In the genomic region with DNA sequence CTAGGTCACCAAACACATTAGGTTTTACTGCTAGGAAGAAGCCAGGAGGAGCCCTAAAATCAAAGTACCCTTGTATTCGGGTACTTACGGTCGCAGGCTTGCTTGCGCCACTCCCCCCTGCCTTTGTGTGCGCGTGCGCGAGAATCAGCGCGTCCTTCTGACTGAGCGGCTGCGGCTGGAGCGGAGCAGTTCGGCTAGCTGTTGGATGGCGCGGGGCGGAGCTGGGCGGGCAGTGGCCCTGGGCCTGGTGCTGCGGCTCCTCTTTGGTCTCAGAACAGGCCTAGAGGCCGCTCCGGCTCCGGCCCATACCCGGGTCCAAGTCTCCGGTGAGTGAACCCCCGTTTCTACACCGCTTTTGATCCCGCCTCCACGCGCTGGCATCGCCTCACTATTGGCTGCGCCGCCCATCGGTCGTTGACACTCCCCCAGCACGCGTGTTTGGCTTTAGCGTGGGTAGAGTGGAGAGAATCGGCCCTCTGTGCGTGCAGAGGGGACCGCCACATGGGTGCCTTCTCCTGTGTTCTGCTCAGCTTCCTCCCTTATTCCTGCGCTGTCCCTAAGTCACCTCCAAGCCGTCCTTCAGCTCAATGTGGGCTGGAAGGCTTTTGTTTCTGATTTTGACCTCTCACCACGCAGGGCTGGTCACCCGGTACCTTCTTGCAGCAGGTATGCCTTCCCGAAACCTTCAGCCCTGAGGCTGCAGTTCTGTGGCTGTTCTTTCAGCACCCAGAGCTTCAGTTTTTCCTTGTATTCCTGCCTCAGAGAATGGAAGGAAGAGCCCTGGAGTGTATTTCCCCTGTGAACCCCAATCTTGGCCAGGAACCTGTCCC, we compare ENCODE assay signal across 8 mouse cellular contexts. TPM values are rescaled to one million over a fixed set of nuclear protein-coding genes. Genes with fewer than 3 reads are reported as not detected.
A peak's percentile ranks its signal among the peaks of the same experiment; 100 is the strongest.
DNase-seq lines count a peak whose midpoint lies in the region; ATAC-seq lines count a peak whose summit lies in the region.

A gene (plus strand): TSS at position 126 of the 830 bp plus-strand sequence.

- H3K27me3 ChIP-seq in intestine, embryonic 14.5 days (replicated peaks; ENCODE audit: control insufficient read depth, insufficient read depth, low read length) = no peaks in the 10 kb centered on the region

- H3K27ac ChIP-seq in intestine, embryonic 14.5 days (ENCODE audit: low read depth) = no peak within 1 kb of the TSS

- H3K36me3 ChIP-seq in intestine, embryonic 14.5 days (ENCODE audit: control insufficient read depth, insufficient read depth, low read length) = peaks cover 18% of the 10 kb centered on the region

- peak within 1 kb of the TSS; percentile 93 for H3K4me2 ChIP-seq in intestine, embryonic 14.5 days (ENCODE audit: low read length)

- H3K4me3 ChIP-seq in intestine, embryonic 14.5 days (ENCODE audit: low read depth, low read length) = peak within 1 kb of the TSS; percentile 97

- intact Hi-C loops in left cerebral cortex, postnatal 14 days (cut with DNase I) = no loop called here

- ATAC-seq in intestine, embryonic 14.5 days (replicated peaks; ENCODE audit: low FRiP score, low TSS enrichment, low read depth) = peak; percentile 91

- H3K9ac ChIP-seq in intestine, embryonic 14.5 days (ENCODE audit: low read length) = peak within 1 kb of the TSS; percentile 65

- DNase-seq in adrenal gland, adult (ENCODE audit: inconsistent age in 2 of 2, low spot score in 1 of 2) = peak; percentile 93 to 98
- DNase-seq in embryo, embryonic 10.5 days (ENCODE audit: low spot score) = peak; percentile 95
- peak; percentile 90 for DNase-seq in gastrocnemius, postnatal 25 days
- DNase-seq in intestine, embryonic 14.5 days (ENCODE audit: low spot score) = peak; percentile 95
- peak; percentile 92 to 93 for DNase-seq in left cerebral cortex, postnatal 14 days (ENCODE audit: low spot score in 2 of 2)
- DNase-seq in mesoderm, embryonic 11.5 days (ENCODE audit: low read depth, low spot score) = peak; percentile 93
- peak; percentile 89 for DNase-seq in right cerebral cortex, postnatal 36 days (ENCODE audit: low spot score in 2 of 2)
- peak; percentile 91 for DNase-seq in yolk sac, embryonic 10.5 days (ENCODE audit: low spot score)

- H3K4me1 ChIP-seq in intestine, embryonic 14.5 days (replicated peaks; ENCODE audit: control insufficient read depth, insufficient read depth, low read length) = peaks cover 11% of the 10 kb centered on the region; the same call in 1 of the 2 replicates

- under 1% methylated on average over 45 of the region's 45 CpGs for WGBS in intestine, embryonic 14.5 days

- no peaks in the 10 kb centered on the region for H3K9me3 ChIP-seq in intestine, embryonic 14.5 days (ENCODE audit: control insufficient read depth, low read length)

RNA-seq across cellular contexts. Expression of the gene that starts here (rescaled TPM):
- 10 to 100 TPM; 15.6 to 20.7 TPM for total RNA-seq in gastrocnemius, postnatal 25 days (2021)
- 77.8 and 86.7 TPM in 2 replicates for polyA plus RNA-seq in intestine, embryonic 14.5 days (2014; fragmentation: Nextera tagmentation; extraction: Ambion mirVana)
- total RNA-seq in left cerebral cortex, postnatal 14 days (2021) = 10 to 100 TPM; 29.3 to 31.9 TPM
